Mouse (Mus musculus) ES-Bruce4 (cell line): ENCODE data around the gene Il17rd.

Experiments used
- CTCF ChIP-seq: IDR thresholded peaks from one replicate; pipeline ENCODE4 v1.8.1; 2011; ENCODE audit warnings: low read depth, low read length
- EP300 ChIP-seq: IDR thresholded peaks from 2 replicates; pipeline ENCODE4 v1.6.1; 2011; ENCODE audit warnings: low read depth, low read length; ENCODE audit not compliant: insufficient read depth

DNA sequence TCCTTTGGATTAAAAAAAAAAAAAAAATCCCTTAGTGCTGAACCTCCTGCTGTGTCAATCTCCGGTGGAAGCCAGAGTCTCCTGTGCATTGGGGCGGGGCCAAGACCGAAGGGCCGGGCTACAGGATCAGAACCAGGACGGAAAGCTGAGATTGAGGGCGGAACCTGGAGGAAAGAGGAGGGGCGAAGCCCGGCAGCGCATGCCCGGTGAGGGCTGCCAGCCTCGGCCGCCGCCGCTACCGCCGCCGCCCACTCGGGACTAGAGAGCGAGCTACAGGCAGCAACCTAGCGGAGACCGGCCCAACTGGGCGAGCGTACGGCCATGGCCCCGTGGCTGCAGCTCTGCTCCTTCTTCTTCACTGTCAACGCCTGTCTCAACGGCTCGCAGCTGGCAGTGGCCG lies at the start of gene Il17rd:
- TF ChIP-seq CTCF (no peak), EP300 (no peak)
